Mouse (Mus musculus): Measurements from ENCODE around the gene Atp8b2. TPM values are rescaled to one million over a fixed set of nuclear protein-coding genes. Genes with fewer than 3 reads are reported as not detected.

The Atp8b2 gene
- polyA plus RNA-seq, 1 experiment from 2014 or later, result 12.3 TPM

- Histone ChIP-seq H3K4me1 (ENCODE audit: control insufficient read depth, insufficient read depth, low read length) (no peaks in the 10 kb centered on the region), H3K27me3 (ENCODE audit: control insufficient read depth, insufficient read depth, low read length) (no peaks in the 10 kb centered on the region), H3K27ac (ENCODE audit: low read length) (no peak overlapping the region), H3K4me2 (ENCODE audit: low read depth, low read length) (no peak overlapping the region), H3K36me3 (ENCODE audit: control insufficient read depth, insufficient read depth, low read length) (no peaks in the 10 kb centered on the region), H3K4me3 (replicated peaks; ENCODE audit: low read length) (no peak overlapping the region), H3K9me3 (replicated peaks; ENCODE audit: control insufficient read depth, low read length) (no peaks in the 10 kb centered on the region), H3K9ac (ENCODE audit: low read length) (no peak overlapping the region)
- 91% methylated on average over 4 of the region's 4 CpGs for WGBS
- ATAC-seq (ENCODE audit: insufficient read depth, low FRiP score), result no peak
Observed at GRCm38 (mm10) chr3:89987822-89988221, 24.5 kb upstream of the Atp8b2 start.

GRCm38 (mm10) chr3:89987211-89987610, 23.9 kb upstream of the Atp8b2 start:
- Histone ChIP-seq H3K27ac (ENCODE audit: low read length) (no peak overlapping the region), H3K36me3 (ENCODE audit: control insufficient read depth, insufficient read depth, low read length) (no peaks in the 10 kb centered on the region), H3K9ac (ENCODE audit: low read length) (no peak overlapping the region), H3K4me2 (ENCODE audit: low read depth, low read length) (no peak overlapping the region), H3K9me3 (replicated peaks; ENCODE audit: control insufficient read depth, low read length) (no peaks in the 10 kb centered on the region), H3K4me1 (ENCODE audit: control insufficient read depth, insufficient read depth, low read length) (no peaks in the 10 kb centered on the region), H3K27me3 (ENCODE audit: control insufficient read depth, insufficient read depth, low read length) (no peaks in the 10 kb centered on the region), H3K4me3 (replicated peaks; ENCODE audit: low read length) (no peak overlapping the region)
- no peak for ATAC-seq (ENCODE audit: insufficient read depth, low FRiP score)
- WGBS, result 56% methylated on average over 3 of the region's 3 CpGs

GRCm38 (mm10) chr3:89982426-89982825, 19.1 kb upstream of the Atp8b2 start:
- H3K36me3 ChIP-seq (ENCODE audit: control insufficient read depth, insufficient read depth, low read length), result no peaks in the 10 kb centered on the region
- ATAC-seq (ENCODE audit: insufficient read depth, low FRiP score), result no peak
- 71% methylated on average over 5 of the region's 5 CpGs for WGBS
- no peak overlapping the region for H3K9ac ChIP-seq (ENCODE audit: low read length)
- H3K4me3 ChIP-seq (replicated peaks; ENCODE audit: low read length), result no peak overlapping the region
- H3K4me1 ChIP-seq (ENCODE audit: control insufficient read depth, insufficient read depth, low read length), result no peaks in the 10 kb centered on the region
- H3K9me3 ChIP-seq (replicated peaks; ENCODE audit: control insufficient read depth, low read length), result no peaks in the 10 kb centered on the region
- no peak overlapping the region for H3K27ac ChIP-seq (ENCODE audit: low read length)
- no peak overlapping the region for H3K4me2 ChIP-seq (ENCODE audit: low read depth, low read length)
- no peaks in the 10 kb centered on the region for H3K27me3 ChIP-seq (ENCODE audit: control insufficient read depth, insufficient read depth, low read length)

GRCm38 (mm10) chr3:89976859-89977258, 13.6 kb upstream of the Atp8b2 start:
- H3K4me2 ChIP-seq (ENCODE audit: low read depth, low read length), result no peak overlapping the region
- no peaks in the 10 kb centered on the region for H3K4me1 ChIP-seq (ENCODE audit: control insufficient read depth, insufficient read depth, low read length)
- no peaks in the 10 kb centered on the region for H3K9me3 ChIP-seq (replicated peaks; ENCODE audit: control insufficient read depth, low read length)
- no peak overlapping the region for H3K27ac ChIP-seq (ENCODE audit: low read length)
- no peak for ATAC-seq (ENCODE audit: insufficient read depth, low FRiP score)
- no peaks in the 10 kb centered on the region for H3K27me3 ChIP-seq (ENCODE audit: control insufficient read depth, insufficient read depth, low read length)
- no peak overlapping the region for H3K4me3 ChIP-seq (replicated peaks; ENCODE audit: low read length)
- H3K9ac ChIP-seq (ENCODE audit: low read length), result no peak overlapping the region
- H3K36me3 ChIP-seq (ENCODE audit: control insufficient read depth, insufficient read depth, low read length), result no peaks in the 10 kb centered on the region

- 56% methylated on average over 7 of the region's 7 CpGs for WGBS
- ATAC-seq (ENCODE audit: insufficient read depth, low FRiP score), result no peak
- no peak overlapping the region for H3K27ac ChIP-seq (ENCODE audit: low read length)
- H3K4me1 ChIP-seq (ENCODE audit: control insufficient read depth, insufficient read depth, low read length), result peaks cover 5% of the 10 kb centered on the region
- no peaks in the 10 kb centered on the region for H3K9me3 ChIP-seq (replicated peaks; ENCODE audit: control insufficient read depth, low read length)
- no peaks in the 10 kb centered on the region for H3K27me3 ChIP-seq (ENCODE audit: control insufficient read depth, insufficient read depth, low read length)
- H3K36me3 ChIP-seq (ENCODE audit: control insufficient read depth, insufficient read depth, low read length), result no peaks in the 10 kb centered on the region
- H3K4me3 ChIP-seq (replicated peaks; ENCODE audit: low read length), result no peak overlapping the region
- H3K4me2 ChIP-seq (ENCODE audit: low read depth, low read length), result no peak overlapping the region
- no peak overlapping the region for H3K9ac ChIP-seq (ENCODE audit: low read length)
Observed at GRCm38 (mm10) chr3:89968509-89968908, 5.2 kb upstream of the Atp8b2 start.

GRCm38 (mm10) chr3:89966946-89967345, 3.6 kb upstream of the Atp8b2 start:
- 67% methylated on average over 4 of the region's 4 CpGs for WGBS
- no peak overlapping the region for H3K4me2 ChIP-seq (ENCODE audit: low read depth, low read length)
- no peak overlapping the region for H3K9ac ChIP-seq (ENCODE audit: low read length)
- no peak for ATAC-seq (ENCODE audit: insufficient read depth, low FRiP score)
- no peaks in the 10 kb centered on the region for H3K9me3 ChIP-seq (replicated peaks; ENCODE audit: control insufficient read depth, low read length)
- no peak overlapping the region for H3K4me3 ChIP-seq (replicated peaks; ENCODE audit: low read length)
- peaks cover 7% of the 10 kb centered on the region for H3K4me1 ChIP-seq (ENCODE audit: control insufficient read depth, insufficient read depth, low read length)
- no peaks in the 10 kb centered on the region for H3K36me3 ChIP-seq (ENCODE audit: control insufficient read depth, insufficient read depth, low read length)
- no peaks in the 10 kb centered on the region for H3K27me3 ChIP-seq (ENCODE audit: control insufficient read depth, insufficient read depth, low read length)
- no peak overlapping the region for H3K27ac ChIP-seq (ENCODE audit: low read length)

GRCm38 (mm10) chr3:89965972-89966371, 2.7 kb upstream of the Atp8b2 start:
- Histone ChIP-seq H3K9me3 (replicated peaks; ENCODE audit: control insufficient read depth, low read length) (no peaks in the 10 kb centered on the region), H3K4me2 (ENCODE audit: low read depth, low read length) (no peak overlapping the region), H3K9ac (ENCODE audit: low read length) (no peak overlapping the region), H3K36me3 (ENCODE audit: control insufficient read depth, insufficient read depth, low read length) (no peaks in the 10 kb centered on the region), H3K4me1 (ENCODE audit: control insufficient read depth, insufficient read depth, low read length) (peaks cover 17% of the 10 kb centered on the region), H3K27ac (ENCODE audit: low read length) (no peak overlapping the region), H3K4me3 (replicated peaks; ENCODE audit: low read length) (no peak overlapping the region), H3K27me3 (ENCODE audit: control insufficient read depth, insufficient read depth, low read length) (no peaks in the 10 kb centered on the region)
- WGBS, result 89% methylated on average over 5 of the region's 5 CpGs
- ATAC-seq (ENCODE audit: insufficient read depth, low FRiP score), result no peak

GRCm38 (mm10) chr3:89965557-89965956, 2.2 kb upstream of the Atp8b2 start:
- Histone ChIP-seq H3K4me2 (ENCODE audit: low read depth, low read length) (no peak overlapping the region), H3K9me3 (replicated peaks; ENCODE audit: control insufficient read depth, low read length) (no peaks in the 10 kb centered on the region), H3K27ac (ENCODE audit: low read length) (no peak overlapping the region), H3K27me3 (ENCODE audit: control insufficient read depth, insufficient read depth, low read length) (no peaks in the 10 kb centered on the region), H3K36me3 (ENCODE audit: control insufficient read depth, insufficient read depth, low read length) (no peaks in the 10 kb centered on the region), H3K4me1 (ENCODE audit: control insufficient read depth, insufficient read depth, low read length) (peaks cover 19% of the 10 kb centered on the region), H3K4me3 (replicated peaks; ENCODE audit: low read length) (no peak overlapping the region), H3K9ac (ENCODE audit: low read length) (no peak overlapping the region)
- WGBS, result 93% methylated on average over 8 of the region's 8 CpGs
- ATAC-seq (ENCODE audit: insufficient read depth, low FRiP score), result no peak

- H3K9me3 ChIP-seq (replicated peaks; ENCODE audit: control insufficient read depth, low read length), result no peaks in the 10 kb centered on the region
- no peaks in the 10 kb centered on the region for H3K27me3 ChIP-seq (ENCODE audit: control insufficient read depth, insufficient read depth, low read length)
- H3K9ac ChIP-seq (ENCODE audit: low read length), result peak overlapping the region; percentile 97
- peak overlapping the region; percentile 92 for H3K4me3 ChIP-seq (replicated peaks; ENCODE audit: low read length)
- 19% methylated on average over 22 of the region's 22 CpGs for WGBS
- H3K27ac ChIP-seq (ENCODE audit: low read length), result peak overlapping the region; percentile 97
- H3K36me3 ChIP-seq (ENCODE audit: control insufficient read depth, insufficient read depth, low read length), result no peaks in the 10 kb centered on the region
- peak overlapping the region; percentile 99 for H3K4me2 ChIP-seq (ENCODE audit: low read depth, low read length)
- ATAC-seq (ENCODE audit: insufficient read depth, low FRiP score), result 0 out of 2 replicates have a peak, but pooled peaks have one; percentile 14
- peaks cover 29% of the 10 kb centered on the region for H3K4me1 ChIP-seq (ENCODE audit: control insufficient read depth, insufficient read depth, low read length)
Observed at GRCm38 (mm10) chr3:89963926-89964739, 825 bp upstream of the Atp8b2 start.
